Mouse (Mus musculus): ENCODE data around the gene Sycn. TPM values are rescaled to one million over a fixed set of nuclear protein-coding genes. Genes with fewer than 3 reads are reported as not detected.

Gene Sycn
- polyA plus RNA-seq, 1 experiment, result not detected

GRCm38 (mm10) chr7:28584468-28584867 is 43.8 kb downstream of the Sycn start:
- no peak overlapping the region for H3K27ac ChIP-seq (ENCODE audit: insufficient read depth, low read length)
- peaks cover 26% of the 10 kb centered on the region for H3K4me1 ChIP-seq (ENCODE audit: control insufficient read depth, insufficient read depth, low read length)

GRCm38 (mm10) chr7:28585001-28585400 is 44.3 kb downstream of the Sycn start:
- Histone ChIP-seq H3K9me3 (replicated peaks; ENCODE audit: control insufficient read depth, insufficient read depth, low read length, poor library complexity, severe bottlenecking) (no peaks in the 10 kb centered on the region), H3K27ac (ENCODE audit: insufficient read depth, low read length) (no peak overlapping the region), H3K4me3 (ENCODE audit: low read depth, low read length) (no peak overlapping the region), H3K36me3 (ENCODE audit: control insufficient read depth, insufficient read depth, low read length, poor library complexity, severe bottlenecking) (no peaks in the 10 kb centered on the region), H3K9ac (ENCODE audit: low read depth, poor library complexity, severe bottlenecking) (no peak overlapping the region), H3K4me1 (ENCODE audit: control insufficient read depth, insufficient read depth, low read length) (peaks cover 23% of the 10 kb centered on the region), H3K27me3 (ENCODE audit: control insufficient read depth, insufficient read depth, low read length, poor library complexity, severe bottlenecking) (no peaks in the 10 kb centered on the region)
- TF ChIP-seq EP300 (IDR thresholded peaks at IDR 0.05; ENCODE audit: insufficient read depth, low read depth, low read length) (no peak), CTCF (IDR thresholded peaks at IDR 0.05; ENCODE audit: low read depth, low read length) (no peak), POLR2A (IDR thresholded peaks at IDR 0.05; ENCODE audit: insufficient read depth, low read length) (no peak)

More at GRCm38 (mm10) chr7:28584468-28584867, 43.8 kb downstream of the Sycn start:
- H3K4me3 ChIP-seq (ENCODE audit: low read depth, low read length), result no peak overlapping the region
- no peak overlapping the region for H3K9ac ChIP-seq (ENCODE audit: low read depth, poor library complexity, severe bottlenecking)
- no peaks in the 10 kb centered on the region for H3K9me3 ChIP-seq (replicated peaks; ENCODE audit: control insufficient read depth, insufficient read depth, low read length, poor library complexity, severe bottlenecking)
- no peaks in the 10 kb centered on the region for H3K36me3 ChIP-seq (ENCODE audit: control insufficient read depth, insufficient read depth, low read length, poor library complexity, severe bottlenecking)
- H3K27me3 ChIP-seq (ENCODE audit: control insufficient read depth, insufficient read depth, low read length, poor library complexity, severe bottlenecking), result no peaks in the 10 kb centered on the region
- TF ChIP-seq CTCF (IDR thresholded peaks at IDR 0.05; ENCODE audit: low read depth, low read length) (no peak), POLR2A (IDR thresholded peaks at IDR 0.05; ENCODE audit: insufficient read depth, low read length) (no peak)

- Histone ChIP-seq H3K9ac (ENCODE audit: low read depth, poor library complexity, severe bottlenecking) (no peak overlapping the region), H3K9me3 (replicated peaks; ENCODE audit: control insufficient read depth, insufficient read depth, low read length, poor library complexity, severe bottlenecking) (no peaks in the 10 kb centered on the region), H3K4me3 (ENCODE audit: low read depth, low read length) (no peak overlapping the region), H3K36me3 (ENCODE audit: control insufficient read depth, insufficient read depth, low read length, poor library complexity, severe bottlenecking) (no peaks in the 10 kb centered on the region), H3K27me3 (ENCODE audit: control insufficient read depth, insufficient read depth, low read length, poor library complexity, severe bottlenecking) (no peaks in the 10 kb centered on the region), H3K27ac (ENCODE audit: insufficient read depth, low read length) (no peak overlapping the region), H3K4me1 (ENCODE audit: control insufficient read depth, insufficient read depth, low read length) (peaks cover 28% of the 10 kb centered on the region)
- TF ChIP-seq POLR2A (IDR thresholded peaks at IDR 0.05; ENCODE audit: insufficient read depth, low read length) (no peak), CTCF (IDR thresholded peaks at IDR 0.05; ENCODE audit: low read depth, low read length) (no peak), EP300 (IDR thresholded peaks at IDR 0.05; ENCODE audit: insufficient read depth, low read depth, low read length) (no peak)
These were observed 46.2 kb downstream of the Sycn start for GRCm38 (mm10) chr7:28586663-28587411.

GRCm38 (mm10) chr7:28587644-28588043 is 47.0 kb downstream of the Sycn start:
- no peak overlapping the region for H3K27ac ChIP-seq (ENCODE audit: insufficient read depth, low read length)
- H3K36me3 ChIP-seq (ENCODE audit: control insufficient read depth, insufficient read depth, low read length, poor library complexity, severe bottlenecking), result no peaks in the 10 kb centered on the region
- H3K4me3 ChIP-seq (ENCODE audit: low read depth, low read length), result no peak overlapping the region
- H3K9me3 ChIP-seq (replicated peaks; ENCODE audit: control insufficient read depth, insufficient read depth, low read length, poor library complexity, severe bottlenecking), result no peaks in the 10 kb centered on the region
- H3K9ac ChIP-seq (ENCODE audit: low read depth, poor library complexity, severe bottlenecking), result no peak overlapping the region
- TF ChIP-seq CTCF (IDR thresholded peaks at IDR 0.05; ENCODE audit: low read depth, low read length) (no peak), POLR2A (IDR thresholded peaks at IDR 0.05; ENCODE audit: insufficient read depth, low read length) (no peak), EP300 (IDR thresholded peaks at IDR 0.05; ENCODE audit: insufficient read depth, low read depth, low read length) (no peak)
- H3K4me1 ChIP-seq (ENCODE audit: control insufficient read depth, insufficient read depth, low read length), result peaks cover 29% of the 10 kb centered on the region
- H3K27me3 ChIP-seq (ENCODE audit: control insufficient read depth, insufficient read depth, low read length, poor library complexity, severe bottlenecking), result no peaks in the 10 kb centered on the region

Other genes with a start within 250 kb of the Sycn start
- gene Selenov, start 249.7 kb upstream of the Sycn start, polyA plus RNA-seq (2011; ENCODE audit: insufficient read depth, insufficient read length, low read depth, missing spikeins), result 0.70 and 3.2 TPM in 2 replicates
- 9.5 and 10.5 TPM in 2 replicates for gene Dll3, start 238.6 kb upstream of the Sycn start, polyA plus RNA-seq (2011; ENCODE audit: insufficient read depth, insufficient read length, low read depth, missing spikeins)
- 70.5 and 76.4 TPM in 2 replicates for gene Timm50, start 228.8 kb upstream of the Sycn start, polyA plus RNA-seq (2011; ENCODE audit: insufficient read depth, insufficient read length, low read depth, missing spikeins)
- 98.4 and 101 TPM in 2 replicates for gene Supt5, start 202.1 kb upstream of the Sycn start, polyA plus RNA-seq (2011; ENCODE audit: insufficient read depth, insufficient read length, low read depth, missing spikeins)
- gene Rps16, start 190.2 kb upstream of the Sycn start, polyA plus RNA-seq (2011; ENCODE audit: insufficient read depth, insufficient read length, low read depth, missing spikeins), result 1,972 and 2,086 TPM in 2 replicates
- 85.5 and 90.1 TPM in 2 replicates for gene Plekhg2, start 168.3 kb upstream of the Sycn start, polyA plus RNA-seq (2011; ENCODE audit: insufficient read depth, insufficient read length, low read depth, missing spikeins)
- 25.7 and 26.0 TPM in 2 replicates for gene Zfp36, start 160.6 kb upstream of the Sycn start, polyA plus RNA-seq (2011; ENCODE audit: insufficient read depth, insufficient read length, low read depth, missing spikeins)
- gene Med29, start 148.2 kb upstream of the Sycn start, polyA plus RNA-seq (2011; ENCODE audit: insufficient read depth, insufficient read length, low read depth, missing spikeins), result 16.6 and 18.1 TPM in 2 replicates
- 88.7 and 96.2 TPM in 2 replicates for gene Paf1, start 147.9 kb upstream of the Sycn start, polyA plus RNA-seq (2011; ENCODE audit: insufficient read depth, insufficient read length, low read depth, missing spikeins)
- 37.6 and 45.2 TPM in 2 replicates for gene Gmfg, start 103.4 kb upstream of the Sycn start, polyA plus RNA-seq (2011; ENCODE audit: insufficient read depth, insufficient read length, low read depth, missing spikeins)
- 14.6 and 21.9 TPM in 2 replicates for gene Lrfn1, start 88.9 kb upstream of the Sycn start, polyA plus RNA-seq (2011; ENCODE audit: insufficient read depth, insufficient read length, low read depth, missing spikeins)
- not detected in 2 replicates for gene Ifnl2, start 30.4 kb upstream of the Sycn start, polyA plus RNA-seq (2011; ENCODE audit: insufficient read depth, insufficient read length, low read depth, missing spikeins)
- not detected in 2 replicates for gene Ifnl3, start 18.0 kb upstream of the Sycn start, polyA plus RNA-seq (2011; ENCODE audit: insufficient read depth, insufficient read length, low read depth, missing spikeins)
- 4.5 and 6.4 TPM in 2 replicates for gene Nccrp1, start 6.4 kb downstream of the Sycn start, polyA plus RNA-seq (2011; ENCODE audit: insufficient read depth, insufficient read length, low read depth, missing spikeins)
- gene Samd4b, start 57.3 kb downstream of the Sycn start, polyA plus RNA-seq (2011; ENCODE audit: insufficient read depth, insufficient read length, low read depth, missing spikeins), result 86.0 and 94.1 TPM in 2 replicates
- 64.4 and 75.1 TPM in 2 replicates for gene Pak4, start 57.3 kb downstream of the Sycn start, polyA plus RNA-seq (2011; ENCODE audit: insufficient read depth, insufficient read length, low read depth, missing spikeins)
- gene Acp7, start 90.4 kb downstream of the Sycn start, polyA plus RNA-seq (2011; ENCODE audit: insufficient read depth, insufficient read length, low read depth, missing spikeins), result 1.4 and 1.8 TPM in 2 replicates
- gene Fbxo27, start 152.0 kb downstream of the Sycn start, polyA plus RNA-seq (2011; ENCODE audit: insufficient read depth, insufficient read length, low read depth, missing spikeins), result 5.2 and 9.6 TPM in 2 replicates
- gene Fbxo17, start 175.9 kb downstream of the Sycn start, polyA plus RNA-seq (2011; ENCODE audit: insufficient read depth, insufficient read length, low read depth, missing spikeins), result 6.7 and 7.0 TPM in 2 replicates
- 53.5 and 60.9 TPM in 2 replicates for gene Mrps12, start 200.9 kb downstream of the Sycn start, polyA plus RNA-seq (2011; ENCODE audit: insufficient read depth, insufficient read length, low read depth, missing spikeins)
- 22.4 and 22.5 TPM in 2 replicates for gene Sars2, start 201.1 kb downstream of the Sycn start, polyA plus RNA-seq (2011; ENCODE audit: insufficient read depth, insufficient read length, low read depth, missing spikeins)
- not detected in 2 replicates for gene Ccer2, start 215.3 kb downstream of the Sycn start, polyA plus RNA-seq (2011; ENCODE audit: insufficient read depth, insufficient read length, low read depth, missing spikeins)
- 28.1 and 30.5 TPM in 2 replicates for gene Sirt2, start 225.8 kb downstream of the Sycn start, polyA plus RNA-seq (2011; ENCODE audit: insufficient read depth, insufficient read length, low read depth, missing spikeins)
- gene Nfkbib, start 226.6 kb downstream of the Sycn start, polyA plus RNA-seq (2011; ENCODE audit: insufficient read depth, insufficient read length, low read depth, missing spikeins), result 23.8 and 27.9 TPM in 2 replicates
- gene Rinl, start 248.1 kb downstream of the Sycn start, polyA plus RNA-seq (2011; ENCODE audit: insufficient read depth, insufficient read length, low read depth, missing spikeins), result 24.6 and 28.0 TPM in 2 replicates

All from ES-Bruce4 (cell line).